Mouse (Mus musculus): ENCODE results near the gene Tbx19.

The Tbx19 gene

DNA sequence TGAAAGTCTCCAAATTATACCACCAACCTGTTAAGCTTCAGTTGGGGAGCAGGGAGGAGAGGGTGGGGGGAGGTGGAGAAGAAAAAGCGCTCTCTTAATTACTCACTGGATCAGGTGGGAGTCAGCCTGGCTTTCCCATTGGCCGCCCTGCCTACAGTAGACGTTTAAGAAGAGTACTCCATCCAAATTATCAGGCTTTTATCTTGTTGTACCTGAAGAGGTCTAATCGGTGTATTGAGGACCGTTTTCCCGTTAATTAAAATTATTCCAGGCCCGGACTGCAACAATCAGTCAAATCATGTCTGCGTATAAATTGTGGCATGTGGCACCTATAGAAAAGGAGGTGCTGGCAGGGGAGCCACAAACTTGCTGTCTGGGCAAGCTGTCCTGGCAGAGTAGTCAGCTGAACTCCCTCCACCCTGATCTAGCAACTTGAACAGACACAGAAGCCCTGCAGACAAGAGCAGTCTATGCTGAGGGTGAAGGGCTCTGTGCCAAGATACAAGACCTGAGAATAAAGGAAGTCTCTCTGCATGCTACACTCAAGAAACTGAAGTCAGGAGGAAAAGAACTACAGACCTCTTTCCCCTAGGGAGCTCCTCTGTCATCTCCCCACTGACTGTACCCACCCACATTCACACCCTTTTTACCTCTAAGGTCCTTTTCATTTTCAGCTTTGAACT lies at the start of gene Tbx19:
Gene Tbx19, minus strand, starts transcription at position 51 of the 683 bp plus-strand sequence.
- no peak for DNase-seq

DNA sequence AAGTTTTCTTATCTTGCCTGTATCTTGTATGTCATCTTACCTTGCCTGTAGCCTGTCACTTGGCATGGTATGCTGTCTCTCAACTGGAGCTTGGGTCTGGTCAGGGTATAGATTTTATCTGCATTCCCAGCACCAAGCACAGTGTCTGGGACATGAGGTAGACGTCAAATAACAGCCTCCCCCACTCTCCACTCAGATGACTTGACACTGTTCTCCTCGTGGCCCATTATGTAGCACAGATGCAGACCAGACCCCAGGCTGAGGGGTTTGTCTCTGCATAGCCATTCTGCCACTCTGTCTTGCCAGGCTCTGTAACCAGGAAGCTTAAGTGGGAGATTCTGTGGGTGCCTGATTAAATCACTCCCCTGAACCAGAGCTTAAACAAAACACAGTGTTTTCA lies 45.0 kb upstream of the Tbx19 start:
- DNase-seq, result no peak

GRCm38 (mm10) chr1:165203488-165204035 lies 43.0 kb upstream of the Tbx19 start:
- DNase-seq, result no peak

DNA sequence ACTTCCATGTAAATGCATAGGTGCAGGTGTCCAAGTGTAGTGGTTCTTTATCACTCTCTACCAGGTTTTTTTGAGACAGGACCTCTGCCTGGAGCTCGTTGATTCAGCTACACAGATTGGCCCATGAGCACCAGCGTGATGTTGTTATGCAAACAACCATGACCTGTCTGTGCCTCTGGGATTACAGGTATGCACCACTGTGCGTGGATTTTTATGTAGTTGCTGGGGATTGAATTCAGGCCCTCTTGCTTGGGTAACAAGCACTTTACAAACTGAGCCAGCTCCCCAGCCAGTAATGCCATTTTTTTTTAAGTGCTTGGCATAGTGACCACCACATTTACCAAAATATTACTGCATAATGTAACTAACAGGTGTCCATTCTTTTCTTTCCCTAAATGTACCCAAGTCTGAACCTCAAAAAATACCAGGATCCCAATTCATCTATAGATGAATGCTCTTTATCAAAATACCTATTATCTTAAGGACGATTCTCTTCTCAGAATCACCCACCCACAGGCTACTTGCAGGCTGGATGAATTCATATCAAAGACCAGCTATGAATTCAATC lies 41.0 kb upstream of the Tbx19 start:
- no peak for DNase-seq

- no peak for DNase-seq
These were observed 40.2 kb upstream of the Tbx19 start for GRCm38 (mm10) chr1:165200748-165201147.

- DNase-seq, result no peak
These were observed 39.1 kb upstream of the Tbx19 start for GRCm38 (mm10) chr1:165199639-165200038.

DNA sequence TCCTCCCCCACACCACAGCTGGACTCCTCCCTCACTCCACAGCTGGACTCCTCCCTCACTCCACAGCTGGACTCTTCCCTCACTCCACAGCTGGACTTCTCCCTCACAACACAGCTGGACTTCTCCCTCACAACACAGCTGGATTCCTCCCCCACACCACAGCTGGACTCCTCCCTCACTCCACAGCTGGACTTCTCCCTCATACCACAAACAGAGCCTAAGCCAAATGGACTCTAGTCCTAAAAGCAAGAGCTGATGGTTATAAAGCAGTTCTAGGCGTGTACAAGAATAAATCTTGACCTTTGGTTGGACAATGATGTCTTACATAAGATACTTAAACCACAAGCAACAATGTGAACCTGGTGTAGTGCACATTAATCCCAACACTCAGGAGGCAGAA lies 38.4 kb upstream of the Tbx19 start:
- no peak for DNase-seq

DNA sequence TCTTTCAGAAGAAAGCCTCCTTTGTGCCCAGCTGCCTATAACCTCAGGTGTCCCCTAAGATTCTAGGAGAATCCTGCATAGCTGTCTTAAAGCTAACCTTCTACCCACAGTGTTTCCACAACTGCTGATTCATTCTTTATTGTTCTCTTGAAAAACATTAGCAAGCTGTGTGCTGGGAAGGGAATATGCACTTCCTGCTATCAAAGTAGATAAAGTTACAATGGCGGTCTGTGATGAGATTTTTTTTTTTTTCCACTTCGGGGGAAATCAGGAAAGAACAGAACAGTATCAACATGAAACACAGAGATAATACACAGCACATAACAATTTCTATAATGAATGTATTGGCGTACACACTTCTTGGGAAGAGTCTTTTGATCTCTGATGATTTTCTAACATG lies 37.3 kb upstream of the Tbx19 start:
- DNase-seq, result no peak

DNA sequence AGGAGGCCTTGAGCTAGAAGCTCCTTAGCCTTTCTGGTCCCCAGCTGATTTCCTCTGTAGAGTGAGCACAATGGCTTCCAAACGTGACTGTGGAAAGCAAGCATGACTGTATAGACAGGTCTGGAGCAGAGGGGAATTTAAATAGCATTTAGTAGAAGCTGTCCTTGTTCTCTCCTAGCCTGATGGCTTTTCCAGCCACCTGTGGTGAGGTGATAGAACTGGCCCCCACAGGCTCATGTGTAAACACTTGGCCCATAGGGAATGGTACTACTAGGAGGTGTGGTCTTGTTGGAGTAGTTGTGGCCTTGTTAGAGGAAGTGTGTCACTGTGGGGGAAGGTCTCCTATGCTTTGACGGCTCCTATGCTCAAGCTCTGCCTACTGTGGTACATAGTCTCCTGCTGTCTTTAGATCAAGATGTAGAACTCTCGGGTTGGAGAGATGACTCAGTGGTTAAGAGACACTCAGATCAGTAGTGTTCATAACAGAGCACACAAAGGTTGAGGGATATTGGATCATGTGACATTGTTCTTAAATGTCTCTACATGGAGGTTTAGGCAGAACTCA lies 34.9 kb upstream of the Tbx19 start:
- DNase-seq, result no peak

DNA sequence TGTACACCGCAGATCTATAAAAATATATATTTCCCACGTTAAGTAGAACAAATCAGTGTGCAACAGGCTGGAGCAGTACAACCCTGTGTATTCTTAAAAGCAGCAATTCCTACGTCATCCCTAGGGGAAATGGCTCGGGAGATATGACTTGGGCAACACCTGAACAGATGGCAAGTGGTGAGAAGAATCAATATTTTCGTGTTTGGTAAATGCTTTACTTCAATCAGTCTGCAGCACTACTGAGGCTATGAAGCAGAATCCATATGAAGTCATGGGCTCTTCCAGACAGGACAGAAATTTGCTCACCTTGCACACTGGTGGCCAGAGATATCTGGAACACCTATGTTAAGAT lies 34.1 kb upstream of the Tbx19 start:
- DNase-seq, result no peak

DNA sequence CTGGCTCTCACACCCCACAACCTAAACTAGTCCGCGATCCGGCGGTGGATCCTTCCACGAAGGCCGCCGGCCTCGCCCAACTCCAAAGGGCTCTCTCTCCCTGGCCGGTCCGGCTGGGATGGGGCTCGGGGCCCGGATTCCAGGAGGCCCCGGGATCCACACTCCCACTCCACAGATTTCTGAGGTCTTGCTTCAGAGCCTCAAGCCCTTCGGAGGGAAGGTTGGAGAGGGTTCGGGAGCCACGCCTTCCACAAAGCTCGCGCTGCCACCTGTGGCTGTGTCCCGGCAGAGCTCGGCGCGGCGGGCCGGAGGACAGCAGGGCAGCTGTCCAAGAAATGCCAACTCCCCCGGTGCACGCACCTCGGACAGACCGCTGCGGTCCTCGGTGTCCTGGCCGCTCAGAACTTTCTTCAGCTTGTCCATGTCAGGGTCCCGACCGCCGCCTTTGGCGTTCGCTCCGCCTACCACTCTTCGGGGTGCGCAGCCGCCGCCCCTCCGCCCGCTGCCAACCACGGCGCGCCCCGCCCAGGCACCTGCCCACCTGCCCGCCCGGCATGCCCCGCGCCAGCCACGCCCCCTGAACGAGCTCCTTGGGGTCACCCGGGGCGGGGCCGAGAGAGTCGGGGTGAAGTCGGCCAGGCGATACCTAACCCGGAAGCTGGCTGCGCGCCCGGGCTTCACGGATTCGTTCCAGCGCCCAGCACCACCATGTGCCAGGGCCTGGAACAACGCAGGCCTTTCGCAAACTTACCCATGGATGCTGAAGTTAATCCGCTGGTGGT lies 33.5 kb upstream of the Tbx19 start, which contains the start of gene Sft2d2:
Gene Sft2d2, minus strand, starts transcription at position 559 of the 782 bp plus-strand sequence.
- DNase-seq, result peak; percentile 97

GRCm38 (mm10) chr1:165193426-165193825 lies 32.9 kb upstream of the Tbx19 start:
- no peak for DNase-seq

DNA sequence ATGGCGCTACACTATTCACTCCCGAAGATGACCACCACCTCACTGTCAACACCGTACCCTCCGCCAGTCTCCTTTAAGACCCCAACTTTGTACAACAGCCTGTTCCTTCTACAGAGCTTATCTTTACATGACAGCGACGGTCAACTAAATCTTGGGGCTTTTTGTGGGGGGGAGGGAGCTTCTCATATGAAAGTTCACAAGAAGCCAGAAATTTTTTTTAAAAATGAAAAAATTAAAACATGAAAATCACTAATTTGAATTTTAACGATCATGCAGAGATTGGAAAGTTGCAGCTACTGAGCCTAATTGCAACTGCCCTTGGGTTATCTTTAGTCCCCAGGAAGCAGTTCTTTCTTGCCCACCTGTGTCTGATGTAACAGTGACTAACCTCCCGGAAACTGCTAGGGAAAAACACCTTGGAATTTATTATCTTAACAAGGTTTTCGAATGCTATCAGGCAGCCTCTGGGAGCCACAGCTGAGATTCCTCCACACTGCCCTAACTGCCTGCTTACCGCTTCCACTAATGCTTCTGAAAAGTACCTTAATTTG lies 32.2 kb upstream of the Tbx19 start:
- no peak for DNase-seq

DNA sequence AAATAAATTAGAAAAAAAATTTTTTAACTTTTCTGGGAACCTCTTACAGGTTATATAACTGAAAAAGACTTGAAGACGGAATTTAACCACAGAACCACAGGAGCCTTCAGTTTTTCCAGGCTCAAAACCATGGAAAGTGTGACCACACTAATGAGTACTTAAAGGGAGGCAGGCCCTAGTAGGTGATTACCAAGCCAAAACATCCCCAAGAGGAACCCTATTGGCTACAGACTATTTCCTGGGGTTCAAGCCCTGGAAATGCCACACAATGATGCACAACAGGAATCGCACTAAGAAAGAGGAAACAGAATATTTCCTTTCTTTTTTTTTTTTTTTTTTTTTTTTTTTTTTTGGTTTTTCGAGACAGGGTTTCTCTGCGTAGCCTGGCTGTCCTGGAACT lies 31.5 kb upstream of the Tbx19 start:
- DNase-seq, result no peak

DNA sequence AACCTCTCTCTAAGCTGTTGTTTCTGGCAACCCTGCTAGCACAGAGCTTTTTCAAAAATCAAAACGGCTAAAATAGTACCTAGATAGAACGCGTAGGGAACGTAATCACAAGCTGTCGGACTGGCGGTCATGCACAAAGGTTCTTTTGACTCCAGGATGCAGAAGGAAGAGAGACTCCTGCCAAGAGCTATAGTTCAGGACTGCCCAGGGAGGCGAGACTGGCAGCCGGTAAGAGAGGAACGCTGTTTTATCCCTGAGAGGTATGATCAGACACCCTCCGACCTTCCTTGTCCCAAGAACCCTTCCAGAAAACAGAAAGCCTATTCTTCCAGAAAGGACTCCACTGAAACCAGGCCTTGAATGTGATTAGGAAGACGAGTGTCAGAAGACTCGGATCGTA lies 31.0 kb upstream of the Tbx19 start:
- DNase-seq, result no peak

- no peak for DNase-seq
These were observed 30.1 kb upstream of the Tbx19 start for GRCm38 (mm10) chr1:165190571-165191273.

GRCm38 (mm10) chr1:165190068-165190467 lies 29.5 kb upstream of the Tbx19 start:
- DNase-seq, result no peak

DNA sequence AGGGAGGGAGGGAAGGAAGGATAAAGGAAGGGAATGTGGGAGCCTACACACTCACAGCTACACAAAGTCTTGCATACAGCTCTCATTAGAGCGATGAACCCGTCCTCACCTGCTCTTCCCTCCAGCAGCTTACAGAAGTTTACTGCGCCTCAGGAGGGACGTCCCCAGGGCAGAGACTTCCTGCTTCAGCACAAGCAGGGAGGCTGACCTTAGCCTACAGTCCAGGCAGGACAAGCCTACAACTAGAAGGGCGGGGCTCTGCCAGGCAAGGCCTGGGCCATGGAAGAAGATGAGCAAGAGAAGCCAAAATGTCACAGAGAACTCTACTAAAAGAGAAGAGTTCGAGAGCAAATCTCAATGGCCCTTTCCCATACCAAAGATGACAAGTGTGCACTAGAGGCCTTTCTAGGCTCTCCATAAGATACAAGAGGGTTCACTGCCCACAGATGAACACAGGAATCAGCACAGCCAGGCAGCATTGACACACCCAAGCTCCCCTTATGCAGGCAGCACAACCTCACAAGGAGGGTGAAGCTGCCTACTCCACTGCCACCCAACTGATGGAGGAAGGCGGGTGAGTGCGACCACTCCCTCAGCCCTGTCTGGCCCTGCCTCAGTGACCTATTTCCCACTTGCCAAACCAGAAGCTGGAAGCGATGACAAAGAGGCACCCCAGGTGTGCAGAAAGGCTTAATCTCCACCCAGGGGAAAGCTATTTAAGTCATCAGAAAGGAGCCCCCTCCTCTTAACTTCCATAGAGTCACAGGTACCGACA lies 28.4 kb upstream of the Tbx19 start:
- DNase-seq, result no peak

DNA sequence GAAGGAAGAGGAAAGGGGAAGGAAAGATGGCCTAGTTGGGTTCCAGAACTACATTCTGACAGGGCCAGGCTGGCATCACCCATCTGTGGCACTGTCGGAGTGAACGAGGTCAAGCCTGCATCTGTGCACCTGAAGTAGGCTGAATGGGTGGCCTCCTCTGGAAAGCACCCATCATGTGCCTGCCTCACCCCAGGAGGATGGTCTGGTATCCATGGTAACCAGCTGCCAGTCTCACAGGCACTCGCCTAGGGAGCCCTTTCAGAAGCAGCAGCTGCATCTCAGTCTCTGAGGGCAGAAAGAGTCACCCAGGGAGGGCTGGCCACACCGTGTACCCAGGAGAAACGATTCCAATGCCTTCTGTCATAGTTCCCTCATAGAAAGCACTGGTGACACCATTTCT lies 26.8 kb upstream of the Tbx19 start:
- DNase-seq, result no peak

GRCm38 (mm10) chr1:165186491-165186890 lies 25.9 kb upstream of the Tbx19 start:
- no peak for DNase-seq

GRCm38 (mm10) chr1:165185116-165185515 lies 24.5 kb upstream of the Tbx19 start:
- peak; percentile 86 for DNase-seq

GRCm38 (mm10) chr1:165184178-165184577 lies 23.6 kb upstream of the Tbx19 start:
- DNase-seq, result no peak

Data from lung, postnatal 36 days (tissue).